Mouse (Mus musculus): ENCODE results near the gene Slc2a9.

Gene Slc2a9

GRCm38 (mm10) chr5:38502992-38503391 lies at the start of gene Slc2a9:
Slc2a9 (minus strand) TSS chr5:38503143.
- DNase-seq: no peak

- no peak for DNase-seq
Observed at GRCm38 (mm10) chr5:38552615-38553014, 49.7 kb upstream of the Slc2a9 start.

GRCm38 (mm10) chr5:38550221-38550768 lies 47.4 kb upstream of the Slc2a9 start:
- no peak for DNase-seq

- DNase-seq: no peak
Observed at GRCm38 (mm10) chr5:38549461-38549909, 46.5 kb upstream of the Slc2a9 start.

- peak; percentile 85 for DNase-seq
Observed at GRCm38 (mm10) chr5:38547375-38547774, 44.4 kb upstream of the Slc2a9 start.

GRCm38 (mm10) chr5:38544423-38545415 lies 41.8 kb upstream of the Slc2a9 start:
- no peak for DNase-seq

GRCm38 (mm10) chr5:38543496-38544217 lies 40.7 kb upstream of the Slc2a9 start:
- no peak for DNase-seq

- DNase-seq: no peak
Observed at GRCm38 (mm10) chr5:38541728-38542127, 38.8 kb upstream of the Slc2a9 start.

GRCm38 (mm10) chr5:38540898-38541297 lies 38.0 kb upstream of the Slc2a9 start:
- no peak for DNase-seq

GRCm38 (mm10) chr5:38538508-38538907 lies 35.6 kb upstream of the Slc2a9 start:
- no peak for DNase-seq

GRCm38 (mm10) chr5:38537845-38538244 lies 34.9 kb upstream of the Slc2a9 start:
- DNase-seq: no peak

GRCm38 (mm10) chr5:38536822-38537221 lies 33.9 kb upstream of the Slc2a9 start:
- no peak for DNase-seq

GRCm38 (mm10) chr5:38532084-38532483 lies 29.1 kb upstream of the Slc2a9 start:
- DNase-seq: peak; percentile 91

- DNase-seq: no peak
Observed at GRCm38 (mm10) chr5:38529724-38530428, 26.9 kb upstream of the Slc2a9 start.

GRCm38 (mm10) chr5:38522977-38523376 lies 20.0 kb upstream of the Slc2a9 start:
- no peak for DNase-seq

- DNase-seq: no peak
Observed at GRCm38 (mm10) chr5:38520838-38521237, 17.9 kb upstream of the Slc2a9 start.

GRCm38 (mm10) chr5:38516267-38516666 lies 13.3 kb upstream of the Slc2a9 start:
- DNase-seq: peak; percentile 61

- DNase-seq: no peak
Observed at GRCm38 (mm10) chr5:38512991-38513390, 10.0 kb upstream of the Slc2a9 start.

GRCm38 (mm10) chr5:38509568-38509967 lies 6.6 kb upstream of the Slc2a9 start:
- DNase-seq: no peak

- peak; percentile 42 for DNase-seq
Observed at GRCm38 (mm10) chr5:38505435-38505765, 2.5 kb upstream of the Slc2a9 start.

GRCm38 (mm10) chr5:38504747-38505434 lies 1.9 kb upstream of the Slc2a9 start:
- no peak for DNase-seq

- no peak for DNase-seq
Observed at GRCm38 (mm10) chr5:38504116-38504515, 1.2 kb upstream of the Slc2a9 start.

All from layer of hippocampus, adult 9-11 months (tissue).